Mouse (Mus musculus): ENCODE results near the gene Magi2. TPM values are rescaled to one million over a fixed set of nuclear protein-coding genes. Genes with fewer than 3 reads are reported as not detected.

Gene Magi2
- polyA plus RNA-seq, 1 experiment from 2014 or later, result 2.4 TPM

- ChIA-PET POLR2A (no interaction called here), CTCF (no interaction called here)
- peaks cover 3% of the 10 kb centered on the region for H3K27me3 ChIP-seq
- ATAC-seq, result no peak
- TF ChIP-seq CTCF (IDR thresholded peaks at IDR 0.05), result no peak
- in situ Hi-C loops (cut with MboI; ENCODE audit: low pct_unique_long_range_greater_than_20kb), result no loop called here
- DNase-seq (ENCODE audit: low read depth, low spot score), result no peak
Measured at GRCm38 (mm10) chr5:20050284-20050683, 823.4 kb downstream of the Magi2 start.

GRCm38 (mm10) chr5:20055000-20055399 is 828.2 kb downstream of the Magi2 start:
- H3K27me3 ChIP-seq, result peaks cover 3% of the 10 kb centered on the region
- TF ChIP-seq CTCF (IDR thresholded peaks at IDR 0.05), result no peak
- in situ Hi-C loops (cut with MboI; ENCODE audit: low pct_unique_long_range_greater_than_20kb), result no loop called here
- no peak for ATAC-seq
- ChIA-PET POLR2A (no interaction called here), CTCF (no interaction called here)
- no peak for DNase-seq (ENCODE audit: low read depth, low spot score)

GRCm38 (mm10) chr5:20056074-20056842 is 829.4 kb downstream of the Magi2 start:
- DNase-seq (ENCODE audit: low read depth, low spot score), result no peak
- ChIA-PET POLR2A (no interaction called here), CTCF (no interaction called here)
- in situ Hi-C loops (cut with MboI; ENCODE audit: low pct_unique_long_range_greater_than_20kb), result no loop called here
- ATAC-seq, result no peak
- H3K27me3 ChIP-seq, result no peaks in the 10 kb centered on the region
- no peak for TF ChIP-seq CTCF (IDR thresholded peaks at IDR 0.05)

- no peaks in the 10 kb centered on the region for H3K27me3 ChIP-seq
- CTCF ChIA-PET, result no interaction called here
- in situ Hi-C loops (cut with MboI; ENCODE audit: low pct_unique_long_range_greater_than_20kb), result no loop called here
- no peak for DNase-seq (ENCODE audit: low read depth, low spot score)
- no peak for ATAC-seq
- no peak for TF ChIP-seq CTCF (IDR thresholded peaks at IDR 0.05)
- POLR2A ChIA-PET, result no interaction called here
Measured at GRCm38 (mm10) chr5:20056856-20057255, 830.0 kb downstream of the Magi2 start.

GRCm38 (mm10) chr5:20062011-20062410 is 835.2 kb downstream of the Magi2 start:
- in situ Hi-C loops (cut with MboI; ENCODE audit: low pct_unique_long_range_greater_than_20kb), result no loop called here

GRCm38 (mm10) chr5:20065081-20065480 is 838.2 kb downstream of the Magi2 start:
- no peak for ATAC-seq

More at GRCm38 (mm10) chr5:20062011-20062410, 835.2 kb downstream of the Magi2 start:
- peaks cover 2% of the 10 kb centered on the region for H3K27me3 ChIP-seq
- DNase-seq (ENCODE audit: low read depth, low spot score) (no peak), ATAC-seq (no peak)
- TF ChIP-seq CTCF (IDR thresholded peaks at IDR 0.05), result no peak
- CTCF ChIA-PET, result no interaction called here
- POLR2A ChIA-PET, result no interaction called here

DNA sequence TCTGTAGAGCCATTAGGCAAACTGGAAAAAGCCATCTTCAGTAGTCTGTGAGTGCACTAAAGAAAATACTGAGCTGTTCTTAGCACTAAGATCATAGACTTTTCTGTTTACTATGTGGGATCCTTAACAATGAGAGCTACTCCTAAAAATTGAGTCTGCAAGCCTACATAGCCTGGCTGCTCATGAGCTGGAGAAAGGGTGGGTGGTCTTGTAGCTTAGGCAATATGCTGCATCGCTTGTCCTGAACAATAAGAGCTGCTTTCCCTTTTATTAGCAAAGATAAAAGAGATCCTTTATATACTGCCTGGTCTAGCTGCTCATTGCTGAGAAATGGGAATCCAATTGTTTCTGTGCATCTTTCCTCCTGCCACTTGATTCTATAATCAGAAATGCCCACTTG is 841.7 kb downstream of the Magi2 start:
- DNase-seq (ENCODE audit: low read depth, low spot score), result no peak
- in situ Hi-C loops (cut with MboI; ENCODE audit: low pct_unique_long_range_greater_than_20kb), result no loop called here
- ChIA-PET CTCF (no interaction called here), POLR2A (no interaction called here)
- H3K27me3 ChIP-seq, result peaks cover 14% of the 10 kb centered on the region
- no peak for TF ChIP-seq CTCF (IDR thresholded peaks at IDR 0.05)
- no peak for ATAC-seq

More at GRCm38 (mm10) chr5:20065081-20065480, 838.2 kb downstream of the Magi2 start:
- in situ Hi-C loops (cut with MboI; ENCODE audit: low pct_unique_long_range_greater_than_20kb), result no loop called here
- ChIA-PET POLR2A (no interaction called here), CTCF (no interaction called here)
- DNase-seq (ENCODE audit: low read depth, low spot score), result no peak
- H3K27me3 ChIP-seq, result peaks cover 6% of the 10 kb centered on the region
- no peak for TF ChIP-seq CTCF (IDR thresholded peaks at IDR 0.05)

DNA sequence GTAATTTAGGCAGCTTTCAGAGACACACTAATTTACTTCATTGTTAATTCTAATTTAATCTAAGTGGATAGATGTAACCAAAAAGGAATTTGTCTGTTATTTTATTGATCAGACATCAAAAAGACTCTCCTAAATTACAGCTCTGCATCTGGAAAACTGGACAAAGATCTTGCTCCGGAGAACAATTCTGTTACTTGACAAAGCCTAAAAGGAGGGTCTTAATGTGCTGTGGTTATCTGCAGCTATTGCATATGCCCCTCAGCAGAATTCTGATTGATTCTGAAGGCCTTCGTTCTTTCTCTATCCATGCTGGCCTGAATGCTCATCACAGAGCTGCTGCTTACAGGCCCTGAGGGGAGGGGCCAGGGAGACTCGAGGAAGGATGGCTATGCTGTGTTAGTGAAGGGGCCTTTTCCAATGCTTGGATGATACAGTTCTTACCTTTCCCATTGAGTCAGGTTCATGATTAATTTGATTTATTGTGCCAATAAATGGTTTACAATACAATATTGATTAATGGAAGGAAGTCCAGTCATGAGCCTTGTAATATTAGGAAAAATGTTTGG is 842.2 kb downstream of the Magi2 start:
- ATAC-seq, result no peak
- peaks cover 14% of the 10 kb centered on the region for H3K27me3 ChIP-seq
- ChIA-PET POLR2A (no interaction called here), CTCF (no interaction called here)
- no peak for DNase-seq (ENCODE audit: low read depth, low spot score)
- in situ Hi-C loops (cut with MboI; ENCODE audit: low pct_unique_long_range_greater_than_20kb), result no loop called here
- TF ChIP-seq CTCF (IDR thresholded peaks at IDR 0.05), result no peak

GRCm38 (mm10) chr5:20074101-20074500 is 847.3 kb downstream of the Magi2 start:
- POLR2A ChIA-PET, result no interaction called here
- ATAC-seq (no peak), DNase-seq (ENCODE audit: low read depth, low spot score) (no peak)
- CTCF ChIA-PET, result interaction anchor here (1.6 kb wide), 1 partner anchor 59 kb away, joined by 3 read pairs; no protein-coding TSS in a partner anchor
- H3K27me3 ChIP-seq, result peaks cover 12% of the 10 kb centered on the region
- in situ Hi-C loops (cut with MboI; ENCODE audit: low pct_unique_long_range_greater_than_20kb), result no loop called here
- TF ChIP-seq CTCF (IDR thresholded peaks at IDR 0.05), result no peak

GRCm38 (mm10) chr5:20074867-20075266 is 848.0 kb downstream of the Magi2 start:
- TF ChIP-seq CTCF (IDR thresholded peaks at IDR 0.05), result no peak
- CTCF ChIA-PET, result no interaction called here
- ATAC-seq (no peak), DNase-seq (ENCODE audit: low read depth, low spot score) (no peak)
- H3K27me3 ChIP-seq, result peaks cover 7% of the 10 kb centered on the region
- in situ Hi-C loops (cut with MboI; ENCODE audit: low pct_unique_long_range_greater_than_20kb), result no loop called here
- POLR2A ChIA-PET, result interaction anchor here (0.7 kb wide), 1 partner anchor 130 kb away, joined by 4 read pairs; no protein-coding TSS in a partner anchor

DNA sequence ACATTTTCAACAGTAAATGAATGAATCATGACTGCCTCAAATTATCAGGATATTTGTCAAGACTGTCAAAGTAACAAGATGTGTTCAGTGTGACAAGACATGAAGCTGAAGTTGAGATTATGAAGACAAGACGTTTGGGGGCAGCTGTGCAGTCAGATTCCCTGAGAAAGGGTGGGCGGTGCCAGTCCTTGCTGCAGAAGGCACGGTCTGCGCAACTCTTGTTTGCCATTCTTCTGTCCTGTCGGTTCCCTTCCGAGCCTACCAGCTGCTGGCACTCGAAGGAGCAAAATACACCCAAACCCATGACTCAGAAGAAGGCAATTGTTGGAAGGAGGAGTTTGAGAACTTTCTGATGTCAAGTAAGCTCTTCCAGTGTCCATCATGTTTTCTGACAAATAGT is 852.1 kb downstream of the Magi2 start:
- TF ChIP-seq CTCF (IDR thresholded peaks at IDR 0.05), result no peak
- ATAC-seq, result no peak

More for the DNA sequence above, 852.1 kb downstream of the Magi2 start:
- H3K27me3 ChIP-seq, result no peaks in the 10 kb centered on the region
- in situ Hi-C loops (cut with MboI; ENCODE audit: low pct_unique_long_range_greater_than_20kb), result no loop called here
- ChIA-PET CTCF (no interaction called here), POLR2A (no interaction called here)
- no peak for DNase-seq (ENCODE audit: low read depth, low spot score)

All from Patski (cell line).